10 mouse cellular contexts compared by ENCODE assay signal in genomic region chr3:34651486-34652170, GRCm38 (mm10). TPM values are rescaled to one million over a fixed set of nuclear protein-coding genes. Genes with fewer than 3 reads are reported as not detected.
DNase-seq lines count a peak whose midpoint lies in the region; ATAC-seq and TF ChIP-seq lines count a peak whose summit lies in the region.
"Had no signal": no experiment of that assay in that cellular context is flagged by ENCODE, and none has a peak within 500 bp of the region (broad histone marks: within the 10 kb centered on the region; RNA-seq: fewer than 3 reads in every experiment).

No protein-coding gene starts in this region.

- H3K4me2 ChIP-seq in midbrain, embryonic 15.5 days = peak overlapping the region; percentile 70

- peaks cover 48% of the 10 kb centered on the region for H3K36me3 ChIP-seq in ES-Bruce4 (ENCODE audit: control insufficient read depth, insufficient read depth, low read length, poor library complexity, severe bottlenecking)
- peaks cover 13% of the 10 kb centered on the region for H3K36me3 ChIP-seq in hindbrain, embryonic 10.5 days
- no peaks in the 10 kb centered on the region for H3K36me3 ChIP-seq in midbrain, embryonic 15.5 days (replicated peaks)

- DNase-seq in brain, embryonic 14.5 days (ENCODE audit: low read depth) = peak; percentile 61
- DNase-seq in hindbrain, embryonic 10.5 days (ENCODE audit: low spot score) = no peak
- DNase-seq in adrenal gland, postnatal 4 days (ENCODE audit: low spot score in 2 of 2) = no peak
- no peak for DNase-seq in layer of hippocampus, adult 8-10 months (ENCODE audit: low spot score in 2 of 2)
- DNase-seq: thymus, adult 18-20 months had no signal

- H3K27ac ChIP-seq in ES-Bruce4 (ENCODE audit: insufficient read depth, low read length) = peak overlapping the region; percentile 89
- H3K27ac ChIP-seq in hindbrain, embryonic 10.5 days = peak overlapping the region; percentile 93
- peak overlapping the region; percentile 87 for H3K27ac ChIP-seq in midbrain, embryonic 15.5 days

- no peaks in the 10 kb centered on the region for H3K27me3 ChIP-seq in ES-Bruce4 (ENCODE audit: control insufficient read depth, insufficient read depth, low read length, poor library complexity, severe bottlenecking)
- H3K27me3 ChIP-seq in hindbrain, embryonic 10.5 days (ENCODE audit: insufficient read depth, poor library complexity, severe bottlenecking) = peaks cover 35% of the 10 kb centered on the region
- peaks cover 5% of the 10 kb centered on the region; the same call in 1 of the 2 replicates for H3K27me3 ChIP-seq in midbrain, embryonic 15.5 days (replicated peaks)

- ATAC-seq in midbrain, embryonic 15.5 days (replicated peaks) = no peak
- ATAC-seq in CD4-positive, CD25-positive, alpha-beta regulatory T cell, adult 4 months = no peak
- ATAC-seq: inflammation-experienced regulatory T-cells, adult 6 months had no signal

- H3K4me1 ChIP-seq in ES-Bruce4 (ENCODE audit: control insufficient read depth, insufficient read depth, low read length) = no peaks in the 10 kb centered on the region
- peaks cover 42% of the 10 kb centered on the region for H3K4me1 ChIP-seq in hindbrain, embryonic 10.5 days (replicated peaks)
- peaks cover 31% of the 10 kb centered on the region for H3K4me1 ChIP-seq in midbrain, embryonic 15.5 days

- peak overlapping the region; percentile 76 for H3K4me3 ChIP-seq in ES-Bruce4 (ENCODE audit: low read depth, low read length)
- H3K4me3 ChIP-seq in hindbrain, embryonic 10.5 days = peak overlapping the region; percentile 68
- H3K4me3 ChIP-seq in midbrain, embryonic 15.5 days = peak overlapping the region; percentile 51

- no peak for TF ChIP-seq EP300 in ES-Bruce4 (IDR thresholded peaks at IDR 0.05; ENCODE audit: insufficient read depth, low read depth, low read length)

- TF ChIP-seq CTCF in ES-Bruce4 (IDR thresholded peaks at IDR 0.05; ENCODE audit: low read depth, low read length) = no peak
- TF ChIP-seq CTCF in brain, embryonic 14.5 days (IDR thresholded peaks at IDR 0.05; ENCODE audit: borderline replicate concordance, extremely low read depth, insufficient read depth, insufficient read length) = no peak

- no peaks in the 10 kb centered on the region for H3K9me3 ChIP-seq in ES-Bruce4 (replicated peaks; ENCODE audit: control insufficient read depth, insufficient read depth, low read length, poor library complexity, severe bottlenecking)
- no peaks in the 10 kb centered on the region for H3K9me3 ChIP-seq in hindbrain, embryonic 10.5 days
- H3K9me3 ChIP-seq in midbrain, embryonic 15.5 days = no peaks in the 10 kb centered on the region

- TF ChIP-seq POLR2A in ES-Bruce4 (IDR thresholded peaks at IDR 0.05; ENCODE audit: insufficient read depth, low read length) = no peak
- no peak for TF ChIP-seq POLR2A in brain, embryonic 14.5 days (IDR thresholded peaks at IDR 0.05; ENCODE audit: borderline replicate concordance, extremely low read depth, insufficient read depth, insufficient read length, poor library complexity, severe bottlenecking)

- H3K9ac ChIP-seq in ES-Bruce4 (ENCODE audit: low read depth, poor library complexity, severe bottlenecking) = peak overlapping the region; percentile 73
- peak overlapping the region; percentile 63 for H3K9ac ChIP-seq in midbrain, embryonic 15.5 days

- 1% methylated on average over 26 of the region's 26 CpGs for WGBS in hindbrain, embryonic 10.5 days
- WGBS in midbrain, embryonic 15.5 days = 4% methylated on average over 26 of the region's 26 CpGs

RNA-seq across cellular contexts. Expression of gene Sox2, which starts 1.4 kb away (rescaled TPM):
- 400 and 407 TPM in 2 replicates for polyA plus RNA-seq in ES-Bruce4 (2011; ENCODE audit: insufficient read depth, insufficient read length, low read depth, missing spikeins)
- polyA plus RNA-seq in brain, embryonic 14.5 days (2012; rRNA removed) = 101 and 119 TPM in 2 replicates
- 23.4 and 24.2 TPM in 2 replicates for polyA plus RNA-seq in hindbrain, embryonic 10.5 days (2016; fragmentation: Nextera tagmentation; extraction: Ambion mirVana)
- 20.7 and 23.2 TPM in 2 replicates for polyA plus RNA-seq in midbrain, embryonic 15.5 days (2015; fragmentation: Nextera tagmentation; extraction: Ambion mirVana)
- not detected for polyA plus RNA-seq in CD4-positive, CD25-positive, alpha-beta regulatory T cell, adult 4 months (2017; shearing (Covaris generic))
- 1 to 10 TPM in 1 of 2 experiments, under 1 TPM in 1; 0.92 to 1.5 TPM for total RNA-seq in adrenal gland, postnatal 4 days (2021)
- 10 to 100 TPM; 38.6 to 47.2 (median 43.5) TPM for total RNA-seq in layer of hippocampus, adult 8-10 months (2022)
- total RNA-seq: liver, adult 2 months had no signal
- polyA plus RNA-seq: inflammation-experienced regulatory T-cells, adult 6 months; liver, adult 2 months had no signal

Comparison
In these comparisons a context has a peak if more than half of its experiments do, and no peak if none do; other contexts are left out.
1. RNA of gene Sox2, which starts 1.4 kb away (polyA plus RNA-seq): 400 to 407 TPM in ES-Bruce4, 101 to 119 TPM in brain, embryonic 14.5 days, 23.4 to 24.2 TPM in hindbrain, embryonic 10.5 days and 20.7 to 23.2 TPM in midbrain, embryonic 15.5 days; not detected in CD4-positive, CD25-positive, alpha-beta regulatory T cell, adult 4 months; every median in the first group is over 10 times any median in the second.
2. Peak in every context shown above with its lines, with median percentiles within 50 percentile points of each other: H3K27ac ChIP-seq and H3K4me3 ChIP-seq.